Mouse (Mus musculus) hindbrain, embryonic 10.5 days (tissue): Measurements from ENCODE around the gene Avpr1b. TPM values are rescaled to one million over a fixed set of nuclear protein-coding genes. Genes with fewer than 3 reads are reported as not detected.
A peak's percentile ranks its signal among the peaks of the same experiment; 100 is the strongest.
"Not testable (repeated sequence)": the region's sequence is repeated elsewhere in the genome, so short reads cannot be mapped to it uniquely, and the experiment has no call there.

Experiments
- DNase-seq: peaks from one replicate; pipeline ENCODE4 v3.0.0-alpha.2; 2017; ENCODE audit warnings: low spot score
- H3K27ac ChIP-seq: fragments of 300-500 bp; sonication (generic); 2 replicates; pipeline ENCODE4 v1.5.1; 2016; ENCODE audit warnings: mild to moderate bottlenecking, moderate library complexity
- H3K27me3 ChIP-seq: fragments of 300-500 bp; sonication (generic); 2 replicates; pipeline ENCODE4 v1.6.1; 2016; ENCODE audit warnings: mild to moderate bottlenecking; ENCODE audit not compliant: poor library complexity, insufficient read depth, severe bottlenecking
- H3K36me3 ChIP-seq: fragments of 300-500 bp; sonication (generic); 2 replicates; pipeline ENCODE4 v1.6.1; 2016; ENCODE audit warnings: mild to moderate bottlenecking, moderate library complexity
- H3K4me1 ChIP-seq: fragments of 300-500 bp; sonication (generic); replicated peaks from 2 replicates; pipeline ENCODE4 v1.6.1; 2016; ENCODE audit warnings: mild to moderate bottlenecking
- H3K4me3 ChIP-seq: fragments of 300-500 bp; sonication (generic); 2 replicates; pipeline ENCODE4 v1.5.1; 2016; ENCODE audit warnings: mild to moderate bottlenecking, moderate library complexity
- H3K9me3 ChIP-seq: fragments of 300-500 bp; sonication (generic); 2 replicates; pipeline ENCODE4 v1.6.1; 2016; ENCODE audit warnings: mild to moderate bottlenecking, moderate library complexity
- WGBS: fragments of 180-500 bp; shearing (Covaris S2); methylation state at CpG from one replicate; pipeline ENCODE4 v1.1.7; 2016; 5-methylcytosine and 5-hydroxymethylcytosine counted together
- polyA plus RNA-seq: library from polyadenylated mRNA; unstranded; fragments of >200 nt; fragmentation: Nextera tagmentation; extraction: Ambion mirVana; gene quantifications from 2 replicates; pipeline ENCODE4 v1.2.1, GENCODE M21; 2016

Gene Avpr1b
- polyA plus RNA-seq, 1 experiment from 2014 or later = not detected

GRCm38 (mm10) chr1:131626200-131626599 lies 27.2 kb downstream of the Avpr1b start:
- Histone ChIP-seq H3K27ac (no peak overlapping the region), H3K36me3 (no peaks in the 10 kb centered on the region), H3K4me1 (no peaks in the 10 kb centered on the region), H3K27me3 (no peaks in the 10 kb centered on the region), H3K4me3 (no peak overlapping the region), H3K9me3 (no peaks in the 10 kb centered on the region)
- 89% methylated on average over 6 of the region's 6 CpGs for WGBS
- DNase-seq = no peak

GRCm38 (mm10) chr1:131632216-131632615 lies 33.2 kb downstream of the Avpr1b start:
- not testable (repeated sequence) for H3K36me3 ChIP-seq, DNase-seq, H3K9me3 ChIP-seq, H3K27ac ChIP-seq, H3K4me3 ChIP-seq, H3K4me1 ChIP-seq, H3K27me3 ChIP-seq
- 90% methylated on average over 6 of the region's 6 CpGs for WGBS

GRCm38 (mm10) chr1:131634495-131634894 lies 35.5 kb downstream of the Avpr1b start:
- Histone ChIP-seq H3K9me3 (no peaks in the 10 kb centered on the region), H3K4me3 (no peak overlapping the region), H3K27me3 (no peaks in the 10 kb centered on the region), H3K36me3 (no peaks in the 10 kb centered on the region), H3K27ac (no peak overlapping the region), H3K4me1 (no peaks in the 10 kb centered on the region)
- DNase-seq = no peak

- H3K36me3 ChIP-seq = no peaks in the 10 kb centered on the region
- H3K4me3 ChIP-seq = no peak within 1 kb of the TSS
- H3K4me1 ChIP-seq = no peaks in the 10 kb centered on the region
- no peak for DNase-seq
- H3K27ac ChIP-seq = no peak within 1 kb of the TSS
- no peaks in the 10 kb centered on the region for H3K9me3 ChIP-seq
- no peaks in the 10 kb centered on the region for H3K27me3 ChIP-seq
- 83% methylated on average over 9 of the region's 9 CpGs for WGBS
Observed at GRCm38 (mm10) chr1:131637791-131638540, 38.9 kb downstream of the Avpr1b start, which contains the start of gene Ctse. Gene Ctse (plus strand): TSS chr1:131638306.

GRCm38 (mm10) chr1:131638541-131639421 lies 39.7 kb downstream of the Avpr1b start:
- Histone ChIP-seq H3K4me1 (no peaks in the 10 kb centered on the region), H3K27ac (no peak overlapping the region), H3K36me3 (no peaks in the 10 kb centered on the region), H3K4me3 (no peak overlapping the region), H3K27me3 (no peaks in the 10 kb centered on the region), H3K9me3 (no peaks in the 10 kb centered on the region)
- DNase-seq = no peak
- 88% methylated on average over 9 of the region's 9 CpGs for WGBS

GRCm38 (mm10) chr1:131640062-131640461 lies 41.0 kb downstream of the Avpr1b start:
- H3K27me3 ChIP-seq = no peaks in the 10 kb centered on the region
- WGBS = 91% methylated on average over 4 of the region's 4 CpGs
- no peak overlapping the region for H3K4me3 ChIP-seq
- no peak for DNase-seq
- H3K9me3 ChIP-seq = no peaks in the 10 kb centered on the region
- H3K27ac ChIP-seq = no peak overlapping the region
- no peaks in the 10 kb centered on the region for H3K4me1 ChIP-seq
- H3K36me3 ChIP-seq = no peaks in the 10 kb centered on the region

- no peak for DNase-seq
- Histone ChIP-seq H3K27ac (no peak overlapping the region), H3K4me3 (no peak overlapping the region), H3K36me3 (no peaks in the 10 kb centered on the region), H3K4me1 (no peaks in the 10 kb centered on the region), H3K27me3 (no peaks in the 10 kb centered on the region), H3K9me3 (no peaks in the 10 kb centered on the region)
- WGBS = 94% methylated on average over 13 of the region's 13 CpGs
Observed at GRCm38 (mm10) chr1:131641565-131641964, 42.5 kb downstream of the Avpr1b start.

- Histone ChIP-seq H3K4me1 (no peaks in the 10 kb centered on the region), H3K27ac (no peak overlapping the region), H3K36me3 (no peaks in the 10 kb centered on the region), H3K27me3 (no peaks in the 10 kb centered on the region), H3K9me3 (no peaks in the 10 kb centered on the region), H3K4me3 (no peak overlapping the region)
- WGBS = 97% methylated on average over 2 of the region's 2 CpGs
- DNase-seq = no peak
Observed at GRCm38 (mm10) chr1:131642251-131642650, 43.2 kb downstream of the Avpr1b start.

- DNase-seq = no peak
- Histone ChIP-seq H3K4me1 (peaks cover 7% of the 10 kb centered on the region; the same call in 1 of the 2 replicates), H3K27me3 (no peaks in the 10 kb centered on the region), H3K36me3 (no peaks in the 10 kb centered on the region), H3K4me3 (no peak overlapping the region), H3K9me3 (no peaks in the 10 kb centered on the region), H3K27ac (no peak overlapping the region)
- 79% methylated on average over 12 of the region's 12 CpGs for WGBS
Observed at GRCm38 (mm10) chr1:131652670-131653443, 53.8 kb downstream of the Avpr1b start.

- H3K27ac ChIP-seq = no peak overlapping the region
- WGBS = 88% methylated on average over 6 of the region's 6 CpGs
- H3K36me3 ChIP-seq = no peaks in the 10 kb centered on the region
- H3K27me3 ChIP-seq = no peaks in the 10 kb centered on the region
- H3K4me1 ChIP-seq = peaks cover 7% of the 10 kb centered on the region; the same call in 1 of the 2 replicates
- H3K9me3 ChIP-seq = no peaks in the 10 kb centered on the region
- no peak for DNase-seq
- H3K4me3 ChIP-seq = no peak overlapping the region
Observed at GRCm38 (mm10) chr1:131655601-131656000, 56.6 kb downstream of the Avpr1b start.

- peak overlapping the region; percentile 82 for H3K27ac ChIP-seq
- peak; percentile 91 for DNase-seq
Observed at GRCm38 (mm10) chr1:131657945-131658354, 58.9 kb downstream of the Avpr1b start.

GRCm38 (mm10) chr1:131659512-131660085 lies 60.6 kb downstream of the Avpr1b start:
- 74% methylated on average over 5 of the region's 5 CpGs for WGBS
- no peak for DNase-seq
- H3K36me3 ChIP-seq = no peaks in the 10 kb centered on the region
- no peak overlapping the region for H3K4me3 ChIP-seq
- no peak overlapping the region for H3K27ac ChIP-seq
- no peaks in the 10 kb centered on the region for H3K27me3 ChIP-seq
- no peaks in the 10 kb centered on the region for H3K9me3 ChIP-seq
- peaks cover 7% of the 10 kb centered on the region; the same call in 1 of the 2 replicates for H3K4me1 ChIP-seq

More at GRCm38 (mm10) chr1:131657945-131658354, 58.9 kb downstream of the Avpr1b start:
- Histone ChIP-seq H3K36me3 (no peaks in the 10 kb centered on the region), H3K4me3 (peak overlapping the region; percentile 38), H3K9me3 (no peaks in the 10 kb centered on the region), H3K4me1 (peaks cover 7% of the 10 kb centered on the region; the same call in 1 of the 2 replicates), H3K27me3 (no peaks in the 10 kb centered on the region)
- WGBS = under 1% methylated on average over 11 of the region's 11 CpGs
